Mouse (Mus musculus) CH12.LX (cell line): ENCODE data around the gene Cops2.

Experiments
- CHD1 ChIP-seq: IDR thresholded peaks from 2 replicates; pipeline ENCODE4 v1.6.1; 2012; ENCODE audit warnings: low read depth, low read length, improper control_type of control experiment, inconsistent platforms
- CTCF ChIP-seq, 2 experiments: IDR thresholded peaks in 1 of 2; conservative IDR thresholded peaks in 1 of 2; 2 replicates each; pipeline ENCODE4 v1.5.1; 2011 to 2012; ENCODE audit warnings: low read depth in 2 of 2, low read length in 2 of 2, improper control_type of control experiment in 1 of 2, inconsistent platforms in 1 of 2, mild to moderate bottlenecking in 1 of 2, moderate library complexity in 1 of 2
- ETS1 ChIP-seq: conservative IDR thresholded peaks from 2 replicates; pipeline ENCODE4 v1.6.1; 2012; ENCODE audit warnings: low read depth, mild to moderate bottlenecking, inconsistent platforms, low read length, improper control_type of control experiment, moderate library complexity
- IRF4 ChIP-seq: IDR thresholded peaks from 2 replicates; pipeline ENCODE4 v1.6.1; 2014; ENCODE audit warnings: low read depth, mild to moderate bottlenecking, inconsistent platforms, low read length, improper control_type of control experiment
- MAFK ChIP-seq: IDR thresholded peaks from 2 replicates; pipeline ENCODE4 v1.6.1; 2011; ENCODE audit warnings: low read length, improper control_type of control experiment; ENCODE audit not compliant: insufficient replicate concordance
- MAX ChIP-seq: IDR thresholded peaks from 2 replicates; pipeline ENCODE4 v1.6.1; 2011; ENCODE audit warnings: low read length, improper control_type of control experiment
- SIN3A ChIP-seq: IDR thresholded peaks from 2 replicates; pipeline ENCODE4 v1.6.1; 2012; ENCODE audit warnings: low read length, improper control_type of control experiment, inconsistent platforms
- SMC3 ChIP-seq: IDR thresholded peaks from 2 replicates; pipeline ENCODE4 v1.6.1; 2011; ENCODE audit warnings: low read depth, low read length, improper control_type of control experiment

GRCm38 (mm10) chr2:125863799-125864198, 4.9 kb upstream of the Cops2 start:
- no peak for TF ChIP-seq MAFK
- no peak for TF ChIP-seq SIN3A
- no peak for TF ChIP-seq CTCF (conservative IDR thresholded peaks at IDR 0.05 in 1 of 2, IDR thresholded peaks at IDR 0.05 in 1 of 2; ENCODE audit: low read depth in 2 of 2, low read length in 2 of 2)
- no peak for TF ChIP-seq MAX
- TF ChIP-seq CHD1, result no peak
- TF ChIP-seq ETS1, result no peak
- no peak for TF ChIP-seq IRF4
- TF ChIP-seq SMC3, result no peak
